Mouse (Mus musculus): ENCODE data around the gene Gm42878.
"Not testable (repeated sequence)": the region's sequence is repeated elsewhere in the genome, so short reads cannot be mapped to it uniquely, and the experiment has no call there.

The Gm42878 gene

DNA sequence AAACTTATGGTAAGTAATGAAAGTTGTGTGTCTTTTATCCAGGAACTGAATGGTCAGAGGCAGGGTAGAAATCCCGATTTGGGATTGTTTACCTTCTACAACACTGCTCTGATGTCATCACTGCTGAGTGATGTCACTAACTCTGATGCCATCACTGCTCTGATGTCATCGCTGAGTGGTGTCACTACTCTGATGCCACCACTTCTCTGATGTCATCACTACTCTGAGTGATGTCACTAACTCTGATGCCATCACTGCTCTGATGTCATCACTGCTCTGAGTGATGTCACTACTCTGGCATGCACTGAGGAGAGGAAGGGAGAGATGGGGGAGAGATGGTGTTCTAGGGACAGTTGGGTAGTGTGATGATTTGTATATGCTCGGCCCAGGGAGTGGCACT, 17.2 kb upstream of the Gm42878 start:
- no peak for DNase-seq

DNA sequence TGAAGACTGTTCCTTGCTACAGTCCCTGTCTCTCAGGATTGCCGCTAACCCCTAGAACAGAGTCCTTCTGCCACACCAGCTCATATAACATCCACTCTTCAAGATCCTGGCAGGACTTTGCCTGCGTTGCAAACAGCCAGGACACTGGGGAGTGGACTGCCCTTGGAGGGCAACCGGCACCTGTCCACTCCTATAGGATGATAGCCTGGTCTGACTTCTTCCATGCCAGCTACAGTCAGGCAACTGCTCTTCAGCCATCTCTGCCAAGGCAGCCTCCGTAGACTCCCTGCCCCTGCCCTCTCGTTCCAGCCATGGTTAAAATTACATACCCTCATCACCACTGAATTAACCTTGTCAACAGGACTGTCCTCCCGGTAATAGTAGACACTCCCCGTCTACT, 3.9 kb upstream of the Gm42878 start:
- no peak for DNase-seq

GRCm38 (mm10) chr5:121547084-121547483, 1.8 kb upstream of the Gm42878 start:
- no peak for DNase-seq

DNA sequence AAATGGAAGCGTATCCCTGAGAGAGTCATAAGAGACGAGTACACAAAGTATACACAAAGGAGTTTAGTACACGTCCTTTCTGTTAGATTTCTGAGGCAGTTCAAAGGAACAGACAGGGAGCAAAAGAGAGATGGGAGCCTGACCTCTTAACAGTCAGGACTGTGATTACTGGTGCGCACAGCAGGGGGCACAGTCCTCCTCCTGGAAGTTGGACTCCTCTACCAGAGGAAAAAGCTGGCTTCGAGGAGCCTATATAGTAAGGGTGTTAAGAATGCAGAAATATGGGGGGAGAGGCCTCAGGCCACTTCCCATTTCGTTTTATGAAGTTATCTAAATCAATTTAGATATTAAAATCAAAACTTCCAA, 1.2 kb upstream of the Gm42878 start:
- peak; percentile 69 for DNase-seq

DNA sequence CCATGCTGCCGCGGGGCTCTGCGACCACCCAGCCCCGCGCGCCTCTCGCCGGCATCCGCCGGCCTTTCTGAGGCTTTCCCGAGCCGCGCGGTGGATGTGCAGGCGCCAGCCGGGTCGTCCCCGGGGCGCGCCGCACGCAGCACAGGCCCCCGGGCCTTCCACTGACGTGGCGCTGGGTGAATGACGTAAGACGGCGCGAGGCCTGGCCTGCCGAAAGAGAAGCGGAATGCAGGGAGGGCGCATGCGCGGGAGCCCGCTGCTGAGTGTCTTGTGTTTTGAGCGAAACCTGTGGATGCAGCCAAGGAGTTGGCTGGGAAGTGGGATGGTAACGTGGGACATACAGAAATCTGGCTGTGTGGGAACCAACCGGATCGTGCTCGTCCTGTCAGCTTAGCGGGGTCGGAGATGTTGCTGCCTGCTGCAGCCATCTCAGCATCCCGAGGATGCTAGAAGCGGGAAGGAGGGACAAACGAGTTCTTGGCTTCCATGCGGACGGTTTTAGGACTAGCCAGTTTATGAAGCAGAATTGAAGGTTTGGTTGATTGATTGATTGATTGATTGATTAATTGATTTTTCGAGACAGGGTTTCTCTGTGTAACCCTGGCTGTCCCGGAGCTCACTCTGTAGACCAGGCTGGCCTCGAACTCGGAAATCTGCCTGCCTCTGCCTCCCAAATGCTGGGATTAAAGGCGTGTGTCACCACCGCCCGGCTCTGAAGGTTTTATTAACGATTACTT, 679 bp upstream of the Gm42878 start, which contains the start of gene Mapkapk5:
Gene Mapkapk5, minus strand, starts transcription at position 113 of the 737 bp plus-strand sequence.
- peak; percentile 98 for DNase-seq

GRCm38 (mm10) chr5:121543370-121543769, 1.9 kb downstream of the Gm42878 start:
- DNase-seq: no peak

DNA sequence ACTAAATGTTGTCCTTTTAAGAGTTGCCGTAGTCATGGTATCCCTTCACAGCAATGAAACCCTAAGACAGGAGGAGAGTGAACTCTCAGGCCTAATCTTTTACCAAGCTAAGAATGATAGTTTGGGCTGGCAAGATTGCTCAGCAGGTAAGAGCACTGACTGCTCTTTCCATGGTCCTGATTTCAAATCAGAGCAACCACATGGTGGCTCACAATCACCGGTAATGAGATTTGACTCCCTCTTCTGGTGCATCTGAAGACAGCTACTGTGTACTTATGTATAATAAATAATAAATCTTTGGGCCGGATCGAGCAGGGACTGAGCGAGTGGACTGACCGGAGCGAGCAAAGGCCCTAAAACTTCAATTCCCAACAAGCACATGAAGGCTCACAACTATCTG, 4.0 kb downstream of the Gm42878 start:
- DNase-seq: no peak

- DNase-seq: no peak
Measured at GRCm38 (mm10) chr5:121540066-121540465, 5.2 kb downstream of the Gm42878 start.

- DNase-seq: no peak
Measured at GRCm38 (mm10) chr5:121537588-121537987, 7.7 kb downstream of the Gm42878 start.

GRCm38 (mm10) chr5:121536921-121537555, 8.2 kb downstream of the Gm42878 start:
- DNase-seq: no peak

DNA sequence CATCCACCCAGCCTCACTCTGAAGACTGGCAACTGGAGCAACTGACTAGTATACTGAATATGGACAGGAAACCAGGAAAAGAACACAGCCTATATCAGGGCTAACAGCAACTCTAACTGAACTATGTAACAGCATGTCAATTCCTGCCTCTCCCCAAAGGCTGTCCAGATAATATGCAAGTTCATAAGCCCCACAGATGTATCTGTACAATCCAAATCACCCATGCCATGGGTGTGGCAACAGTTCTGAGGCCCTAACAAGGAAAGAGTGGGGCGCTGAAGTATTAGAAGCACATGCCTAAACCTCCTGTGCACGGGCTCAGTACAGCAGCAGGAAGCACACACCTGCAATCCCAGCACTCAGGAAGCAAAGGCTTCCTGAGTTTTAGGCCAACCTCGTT, 10.2 kb downstream of the Gm42878 start:
- no peak for DNase-seq

GRCm38 (mm10) chr5:121534521-121534920, 10.8 kb downstream of the Gm42878 start:
- DNase-seq: no peak

DNA sequence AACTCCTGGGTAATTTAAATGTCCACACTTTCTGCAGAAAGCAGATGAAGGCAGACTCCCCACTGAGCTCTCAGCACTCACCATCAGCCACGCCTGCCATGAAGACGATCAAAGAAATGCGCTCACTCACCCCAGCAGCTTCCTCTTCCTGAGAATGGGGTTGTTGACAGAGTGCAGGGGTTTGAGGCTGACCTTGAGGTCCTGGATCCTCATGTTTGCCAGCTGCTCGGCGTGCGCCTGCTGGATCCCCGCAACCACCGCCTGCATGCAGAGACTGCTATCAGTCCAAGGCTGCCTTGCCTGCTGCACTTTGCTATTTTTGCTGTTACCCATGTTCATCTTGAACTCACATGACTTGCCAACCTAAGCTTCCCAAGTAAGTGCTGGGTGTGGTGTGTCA, 18.3 kb downstream of the Gm42878 start:
- DNase-seq: no peak

DNA sequence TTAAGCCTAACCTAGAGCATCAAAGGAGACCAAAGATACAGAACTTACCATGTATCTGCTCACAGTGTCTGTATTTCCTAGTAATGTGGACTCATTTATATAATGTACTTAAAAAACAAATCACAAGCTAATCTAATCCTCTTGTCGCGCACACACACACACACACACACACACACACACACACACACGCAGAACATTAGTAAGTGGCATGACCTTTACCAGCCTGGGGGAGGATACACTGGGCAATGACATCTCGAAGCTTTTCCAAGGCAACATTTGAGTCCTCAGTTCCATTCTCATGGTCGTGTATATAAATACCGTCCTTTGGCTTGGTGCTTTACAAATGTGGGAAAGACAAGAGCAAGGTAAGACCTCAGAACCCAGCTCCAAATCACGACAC, 18.8 kb downstream of the Gm42878 start:
- DNase-seq: no peak

GRCm38 (mm10) chr5:121525774-121526450, 19.4 kb downstream of the Gm42878 start:
- peak; percentile 17 for DNase-seq

GRCm38 (mm10) chr5:121519758-121520157, 25.5 kb downstream of the Gm42878 start:
- DNase-seq: not testable (repeated sequence)

GRCm38 (mm10) chr5:121518983-121519382, 26.3 kb downstream of the Gm42878 start:
- DNase-seq: no peak

- DNase-seq: no peak
Measured at GRCm38 (mm10) chr5:121510009-121510408, 35.3 kb downstream of the Gm42878 start.

GRCm38 (mm10) chr5:121506846-121507245, 38.4 kb downstream of the Gm42878 start:
- no peak for DNase-seq

DNA sequence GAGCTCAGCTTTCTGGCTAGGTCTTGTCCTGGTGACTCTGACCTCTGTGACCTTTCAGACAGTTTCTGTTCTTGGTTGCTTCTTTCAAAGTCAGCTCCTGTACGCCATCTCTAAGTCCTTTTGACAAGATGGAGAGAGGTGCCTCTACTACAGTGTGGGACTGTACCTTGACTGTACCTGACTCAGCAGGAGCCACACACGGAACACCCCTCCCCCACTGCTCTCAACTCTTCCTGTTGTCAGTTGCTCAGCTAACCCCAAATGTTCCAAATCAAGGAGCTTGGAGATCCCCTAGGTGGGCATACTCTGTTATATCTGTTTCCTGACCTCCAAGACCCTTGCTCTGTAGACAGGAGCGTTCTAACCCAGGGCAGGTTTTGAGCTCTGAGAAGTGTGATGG, 42.1 kb downstream of the Gm42878 start, which contains the start of gene Adam1b:
Gene Adam1b, minus strand, starts transcription at position 205 of the 400 bp plus-strand sequence.
- no peak for DNase-seq

DNA sequence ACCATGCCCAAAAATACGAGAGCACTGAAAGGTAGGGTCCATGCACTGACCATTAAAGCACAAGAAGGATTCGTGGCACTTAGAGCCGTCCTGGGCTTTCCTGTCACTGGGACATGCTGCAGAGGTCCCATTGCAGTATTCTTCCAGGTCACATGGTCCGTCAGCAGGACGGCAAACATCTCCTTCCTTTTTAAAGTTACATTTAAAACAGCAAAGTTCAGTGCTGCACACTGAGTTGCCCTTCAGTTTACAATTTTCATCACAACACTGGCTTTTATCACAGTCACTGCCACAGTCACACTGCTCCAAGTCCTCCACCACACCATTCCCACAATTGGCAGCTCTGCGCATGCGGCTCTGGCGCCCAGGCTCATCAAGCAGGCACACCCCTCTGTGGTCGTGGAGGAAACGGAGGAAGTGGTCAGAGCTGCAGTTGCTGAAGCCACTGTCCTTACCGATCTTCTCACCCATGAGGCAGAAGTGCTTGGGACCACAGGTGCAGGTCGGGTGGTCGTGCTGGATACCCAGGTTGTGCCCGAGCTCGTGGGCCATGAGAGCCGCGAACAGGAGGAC, 43.8 kb downstream of the Gm42878 start:
- not testable (repeated sequence) for DNase-seq

GRCm38 (mm10) chr5:121500719-121501118, 44.6 kb downstream of the Gm42878 start:
- DNase-seq: no peak

GRCm38 (mm10) chr5:121493305-121493704, 52.0 kb downstream of the Gm42878 start:
- DNase-seq: no peak

- DNase-seq: no peak
Measured at GRCm38 (mm10) chr5:121484801-121485200, 60.5 kb downstream of the Gm42878 start.

All from kidney, postnatal 14 days (tissue).